Mouse (Mus musculus): ENCODE data around the gene Acad12.

DNA sequence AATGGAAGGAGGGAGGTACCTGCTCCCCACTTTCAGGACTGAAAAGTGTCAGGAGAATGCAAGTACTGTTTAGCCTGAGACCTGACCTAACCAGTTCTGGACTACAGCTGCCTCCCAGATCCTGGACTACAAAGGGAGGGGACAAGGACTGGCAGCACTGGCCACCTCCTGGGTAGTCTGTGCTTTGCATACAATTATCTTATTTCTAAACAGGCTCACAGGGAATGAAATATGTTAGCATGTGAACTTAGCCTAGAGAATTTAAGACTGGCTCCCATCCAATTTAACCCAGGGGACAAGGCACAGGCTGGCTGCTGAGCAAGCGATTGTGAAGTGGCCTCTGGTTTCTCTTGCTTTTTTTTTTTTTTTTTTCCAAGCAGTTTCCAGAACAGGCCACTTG is 48.0 kb downstream of the Acad12 start:
- TF ChIP-seq CTCF (IDR thresholded peaks at IDR 0.05; ENCODE audit: borderline replicate concordance, extremely low read depth, insufficient read depth, insufficient read length) (no peak), POLR2A (IDR thresholded peaks at IDR 0.05; ENCODE audit: borderline replicate concordance, extremely low read depth, insufficient read depth, insufficient read length, poor library complexity, severe bottlenecking) (no peak)
